Mouse (Mus musculus) neural tube, embryonic 12.5 days (tissue): ENCODE data around the gene Plekhg6. TPM values are rescaled to one million over a fixed set of nuclear protein-coding genes. Genes with fewer than 3 reads are reported as not detected.
A peak's percentile ranks its signal among the peaks of the same experiment; 100 is the strongest.

Experiments used
- ATAC-seq: fragments of 200-750 bp; cut with Nextera tagmentation; 2 replicates; pipeline ENCODE4 v1.8.0; 2017; ENCODE audit warnings: low read depth, mild to moderate bottlenecking, moderate TSS enrichment, moderate library complexity; ENCODE audit not compliant: low FRiP score
- H3K27ac ChIP-seq: fragments of 300-500 bp; sonication (generic); 2 replicates; pipeline ENCODE4 v1.5.1; 2016
- H3K27me3 ChIP-seq: fragments of 300-500 bp; sonication (generic); replicated peaks from 2 replicates; pipeline ENCODE4 v1.6.1; 2016; ENCODE audit warnings: mild to moderate bottlenecking
- H3K36me3 ChIP-seq: fragments of 300-500 bp; sonication (generic); 2 replicates; pipeline ENCODE4 v1.6.1; 2016; ENCODE audit warnings: mild to moderate bottlenecking
- H3K4me1 ChIP-seq: fragments of 300-500 bp; sonication (generic); 2 replicates; pipeline ENCODE4 v1.6.1; 2016
- H3K4me2 ChIP-seq: fragments of 300-500 bp; sonication (generic); replicated peaks from 2 replicates; pipeline ENCODE4 v1.6.1; 2016; ENCODE audit warnings: mild to moderate bottlenecking
- H3K4me3 ChIP-seq: fragments of 300-500 bp; sonication (generic); 2 replicates; pipeline ENCODE4 v1.5.1; 2016
- H3K9ac ChIP-seq: fragments of 300-500 bp; sonication (generic); 2 replicates; pipeline ENCODE4 v1.6.1; 2016; ENCODE audit warnings: mild to moderate bottlenecking
- H3K9me3 ChIP-seq: fragments of 300-500 bp; sonication (generic); 2 replicates; pipeline ENCODE4 v1.6.1; 2016; ENCODE audit warnings: mild to moderate bottlenecking
- WGBS: fragments of 180-500 bp; shearing (Covaris S2); methylation state at CpG from one replicate; pipeline ENCODE4 v1.1.7; 2016; 5-methylcytosine and 5-hydroxymethylcytosine counted together
- polyA plus RNA-seq: library from polyadenylated mRNA; unstranded; fragments of >200 nt; fragmentation: Nextera tagmentation; extraction: Ambion mirVana; gene quantifications from 2 replicates; pipeline ENCODE4 v1.2.1, GENCODE M21; 2016

The Plekhg6 gene
- polyA plus RNA-seq = 0.09 and 0.15 TPM in 2 replicates

DNA sequence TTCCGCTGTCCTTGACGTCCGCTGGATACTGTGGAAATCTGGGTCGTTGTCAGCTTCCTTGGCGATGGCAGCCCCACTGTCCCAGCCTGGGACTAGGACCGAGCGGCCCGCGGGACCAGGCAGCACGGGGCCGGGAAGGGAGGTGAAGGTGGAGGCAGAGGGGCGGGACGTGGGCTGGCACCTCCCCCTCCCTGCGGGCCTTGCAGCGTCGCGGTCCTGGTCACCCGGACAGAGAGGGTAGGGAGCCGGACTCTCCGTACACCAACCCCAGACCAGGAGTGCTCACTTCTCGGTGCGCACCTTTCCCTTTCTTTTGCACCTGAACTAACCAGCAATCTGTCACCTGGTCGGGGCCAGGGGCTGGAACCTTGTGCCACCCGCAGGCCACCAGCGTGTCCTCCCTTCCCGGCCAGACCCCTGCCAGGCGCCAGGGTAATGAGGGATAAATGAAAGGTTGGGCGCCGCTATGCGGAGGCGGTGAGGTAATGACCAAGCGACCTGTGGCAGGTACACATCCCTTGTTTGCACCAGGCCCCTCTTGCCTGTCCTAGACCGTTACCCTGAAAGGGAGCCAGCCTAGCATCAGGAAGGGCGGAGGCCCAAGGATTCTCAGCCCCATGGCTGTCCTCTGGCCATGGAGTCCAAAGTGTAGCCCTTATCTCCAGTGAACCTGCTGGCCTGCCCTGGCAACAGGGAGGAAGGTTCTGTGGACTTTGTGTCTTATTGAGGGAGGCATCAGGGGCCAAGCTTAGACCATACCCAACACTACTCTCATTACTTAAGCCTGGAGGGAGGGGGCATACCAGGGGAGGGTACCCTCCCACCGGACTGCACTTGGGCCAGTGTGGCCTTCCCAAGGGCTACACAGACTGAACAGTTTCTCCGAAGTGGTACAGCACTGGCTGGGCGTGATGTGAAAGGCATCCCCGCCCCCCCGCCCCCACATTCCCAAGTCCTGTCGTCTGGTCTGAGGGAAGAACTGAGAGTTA lies at the start of gene Plekhg6:
Gene Plekhg6 (minus strand): TSS at position 422 of the 989 bp plus-strand sequence.
- H3K27me3 ChIP-seq = peaks cover 64% of the 10 kb centered on the region
- ATAC-seq = peak; percentile 29
- peaks cover 13% of the 10 kb centered on the region for H3K4me1 ChIP-seq
- peak within 1 kb of the TSS; percentile 58 for H3K4me2 ChIP-seq
- 0 out of 2 replicates have a peak within 1 kb of the TSS, but pooled peaks have one; percentile 13 for H3K9ac ChIP-seq
- H3K9me3 ChIP-seq = no peaks in the 10 kb centered on the region
- no peak within 1 kb of the TSS for H3K27ac ChIP-seq
- 10% methylated on average over 40 of the region's 40 CpGs for WGBS
- H3K36me3 ChIP-seq = no peaks in the 10 kb centered on the region
- H3K4me3 ChIP-seq = peak within 1 kb of the TSS; percentile 25

GRCm38 (mm10) chr6:125429741-125430140 lies 49.1 kb upstream of the Plekhg6 start:
- ATAC-seq = no peak
- Histone ChIP-seq H3K4me3 (no peak overlapping the region), H3K27ac (no peak overlapping the region), H3K36me3 (no peaks in the 10 kb centered on the region), H3K4me1 (no peaks in the 10 kb centered on the region), H3K27me3 (no peaks in the 10 kb centered on the region), H3K9me3 (no peaks in the 10 kb centered on the region), H3K4me2 (no peak overlapping the region), H3K9ac (no peak overlapping the region)
- 90% methylated on average over 6 of the region's 6 CpGs for WGBS

GRCm38 (mm10) chr6:125426383-125427360 lies 46.1 kb upstream of the Plekhg6 start:
- H3K4me2 ChIP-seq = peak overlapping the region; percentile 83

DNA sequence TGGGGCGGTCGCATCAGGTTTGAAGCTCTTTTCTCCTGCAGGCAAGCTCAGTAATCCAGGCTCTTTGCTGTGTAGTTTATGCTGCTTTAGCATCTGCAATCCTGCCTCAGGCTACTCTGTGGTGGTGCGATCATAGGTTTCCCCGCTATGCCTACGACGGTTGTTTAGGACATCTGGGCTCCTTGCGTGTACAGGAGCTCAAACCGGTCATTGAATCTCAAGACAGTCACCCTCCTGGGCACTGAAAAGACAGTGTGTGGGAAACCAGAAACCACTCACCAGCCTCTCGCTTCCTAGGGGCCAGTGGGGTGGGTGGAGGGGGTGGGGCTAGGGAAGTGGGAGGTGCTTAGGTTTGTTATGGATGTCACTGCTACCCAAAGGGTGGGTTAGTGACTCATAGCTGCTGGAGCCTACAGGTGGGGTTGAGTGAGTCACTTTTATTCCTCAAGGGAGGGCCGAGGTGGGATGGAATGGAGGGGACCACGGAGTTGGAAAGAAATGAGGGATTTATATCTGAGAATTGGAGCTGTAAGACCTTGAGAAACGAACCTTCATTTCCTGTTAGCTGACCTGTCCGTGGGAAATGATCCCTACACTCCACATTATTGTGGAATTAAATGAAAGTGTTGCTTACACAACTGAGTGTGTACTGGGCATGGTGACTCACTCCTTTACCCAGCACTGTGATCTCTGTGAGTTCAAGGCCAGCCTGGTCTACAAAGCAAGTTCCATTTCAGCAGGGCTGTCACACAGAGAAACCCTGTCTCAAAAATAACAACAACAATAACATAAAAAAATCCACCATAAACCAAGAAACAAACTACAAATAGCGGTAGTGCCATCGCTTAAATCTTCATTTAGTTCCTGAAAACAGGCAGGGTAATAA lies 44.9 kb upstream of the Plekhg6 start:
- 54% methylated on average over 15 of the region's 15 CpGs for WGBS
- Histone ChIP-seq H3K9ac (no peak overlapping the region), H3K4me2 (no peak overlapping the region), H3K36me3 (no peaks in the 10 kb centered on the region), H3K4me1 (peaks cover 11% of the 10 kb centered on the region; the same call in 1 of the 2 replicates), H3K4me3 (no peak overlapping the region), H3K9me3 (no peaks in the 10 kb centered on the region), H3K27me3 (no peaks in the 10 kb centered on the region), H3K27ac (no peak overlapping the region)
- ATAC-seq = no peak

More at GRCm38 (mm10) chr6:125426383-125427360, 46.1 kb upstream of the Plekhg6 start:
- Histone ChIP-seq H3K4me1 (peaks cover 11% of the 10 kb centered on the region; the same call in 1 of the 2 replicates), H3K4me3 (peak overlapping the region; percentile 42), H3K9ac (peak overlapping the region; percentile 55), H3K27me3 (no peaks in the 10 kb centered on the region), H3K9me3 (no peaks in the 10 kb centered on the region), H3K27ac (no peak overlapping the region; the same call in 1 of the 2 replicates), H3K36me3 (no peaks in the 10 kb centered on the region)
- peak; percentile 89 for ATAC-seq
- whole genome bisulfite sequencing = 3% methylated on average over 25 of the region's 25 CpGs

- peaks cover 11% of the 10 kb centered on the region; the same call in 1 of the 2 replicates for H3K4me1 ChIP-seq
Measured at GRCm38 (mm10) chr6:125424156-125424555, 43.6 kb upstream of the Plekhg6 start.

GRCm38 (mm10) chr6:125423507-125423906 lies 42.9 kb upstream of the Plekhg6 start:
- Histone ChIP-seq H3K4me2 (no peak overlapping the region), H3K9ac (no peak overlapping the region), H3K4me3 (no peak overlapping the region), H3K9me3 (no peaks in the 10 kb centered on the region), H3K27ac (no peak overlapping the region), H3K27me3 (no peaks in the 10 kb centered on the region), H3K4me1 (peaks cover 11% of the 10 kb centered on the region; the same call in 1 of the 2 replicates), H3K36me3 (no peaks in the 10 kb centered on the region)
- no peak for ATAC-seq
- 46% methylated on average over 13 of the region's 13 CpGs for WGBS

More at GRCm38 (mm10) chr6:125424156-125424555, 43.6 kb upstream of the Plekhg6 start:
- no peaks in the 10 kb centered on the region for H3K36me3 ChIP-seq
- H3K27me3 ChIP-seq = no peaks in the 10 kb centered on the region
- no peak for ATAC-seq
- H3K9me3 ChIP-seq = no peaks in the 10 kb centered on the region
- no peak overlapping the region for H3K4me3 ChIP-seq
- no peak overlapping the region for H3K27ac ChIP-seq
- WGBS = 80% methylated on average over 3 of the region's 3 CpGs
- H3K4me2 ChIP-seq = no peak overlapping the region
- no peak overlapping the region for H3K9ac ChIP-seq

DNA sequence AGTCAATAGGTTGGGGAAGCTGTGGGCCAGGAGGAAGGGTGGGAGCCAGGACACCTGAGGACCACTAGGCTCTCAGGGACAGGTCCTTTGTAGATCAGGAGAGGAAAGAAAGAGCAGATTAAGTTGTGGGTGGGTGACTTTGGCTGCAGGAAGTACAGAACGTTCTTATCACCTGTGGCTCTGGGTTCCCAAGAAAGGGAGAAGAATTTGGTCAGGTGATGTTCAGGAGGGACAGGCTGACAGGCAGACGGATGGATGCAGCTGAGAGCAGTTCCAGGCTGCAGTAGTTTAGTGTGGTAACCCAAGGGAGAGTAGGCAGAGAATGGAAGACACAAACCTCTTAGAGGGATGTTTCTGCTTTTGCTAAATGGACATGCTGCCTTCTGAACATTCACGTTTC lies 42.5 kb upstream of the Plekhg6 start:
- Histone ChIP-seq H3K9ac (no peak overlapping the region), H3K36me3 (no peaks in the 10 kb centered on the region), H3K4me3 (no peak overlapping the region), H3K9me3 (no peaks in the 10 kb centered on the region), H3K27me3 (no peaks in the 10 kb centered on the region), H3K4me2 (peak overlapping the region; percentile 52), H3K27ac (no peak overlapping the region), H3K4me1 (peaks cover 11% of the 10 kb centered on the region; the same call in 1 of the 2 replicates)
- WGBS = 59% methylated on average over 3 of the region's 3 CpGs
- no peak for ATAC-seq

GRCm38 (mm10) chr6:125422051-125422822 lies 41.6 kb upstream of the Plekhg6 start:
- H3K4me1 ChIP-seq = peaks cover 11% of the 10 kb centered on the region; the same call in 1 of the 2 replicates
- no peaks in the 10 kb centered on the region for H3K27me3 ChIP-seq
- H3K36me3 ChIP-seq = no peaks in the 10 kb centered on the region
- peak overlapping the region; percentile 52 for H3K4me2 ChIP-seq
- 24% methylated on average over 19 of the region's 20 CpGs for WGBS
- H3K4me3 ChIP-seq = peak overlapping the region; percentile 20; the same call in 1 of the 2 replicates
- no peaks in the 10 kb centered on the region for H3K9me3 ChIP-seq
- no peak overlapping the region for H3K27ac ChIP-seq
- H3K9ac ChIP-seq = no peak overlapping the region
- no peak for ATAC-seq

DNA sequence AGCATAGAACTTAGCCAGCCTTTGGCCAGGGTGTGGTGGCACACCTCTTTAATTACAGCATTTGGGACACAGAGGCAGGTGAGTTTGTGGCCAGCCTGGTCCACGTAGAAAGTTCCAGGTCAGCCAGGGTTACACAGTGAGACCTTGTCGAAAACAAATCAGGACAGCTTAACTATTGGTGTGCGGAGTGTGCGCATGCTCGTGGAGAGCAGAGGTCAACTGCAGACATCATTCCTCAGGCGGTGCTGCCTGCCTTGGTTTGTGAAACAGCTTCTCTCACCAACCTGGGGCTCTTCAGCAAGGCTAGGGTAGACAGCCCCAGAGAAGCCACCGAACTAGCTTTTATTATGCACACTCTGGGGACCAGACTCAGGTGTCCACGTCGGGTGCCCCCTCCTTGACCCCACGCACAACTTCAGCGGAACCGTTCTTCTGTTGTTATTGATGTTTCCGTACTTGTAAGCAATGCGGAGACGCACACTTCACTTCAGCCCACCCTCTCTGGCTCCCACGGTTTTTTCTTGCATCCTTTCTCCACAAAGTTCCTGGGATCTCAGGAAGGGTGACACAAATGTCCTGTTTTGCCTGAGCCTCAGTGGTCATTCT lies 40.0 kb upstream of the Plekhg6 start:
- H3K9me3 ChIP-seq = no peaks in the 10 kb centered on the region
- peaks cover 11% of the 10 kb centered on the region; the same call in 1 of the 2 replicates for H3K4me1 ChIP-seq
- no peak overlapping the region for H3K4me2 ChIP-seq
- no peak overlapping the region for H3K4me3 ChIP-seq
- no peak overlapping the region for H3K9ac ChIP-seq
- no peak overlapping the region for H3K27ac ChIP-seq
- 74% methylated on average over 16 of the region's 16 CpGs for WGBS
- no peaks in the 10 kb centered on the region for H3K27me3 ChIP-seq
- no peak for ATAC-seq
- no peaks in the 10 kb centered on the region for H3K36me3 ChIP-seq

DNA sequence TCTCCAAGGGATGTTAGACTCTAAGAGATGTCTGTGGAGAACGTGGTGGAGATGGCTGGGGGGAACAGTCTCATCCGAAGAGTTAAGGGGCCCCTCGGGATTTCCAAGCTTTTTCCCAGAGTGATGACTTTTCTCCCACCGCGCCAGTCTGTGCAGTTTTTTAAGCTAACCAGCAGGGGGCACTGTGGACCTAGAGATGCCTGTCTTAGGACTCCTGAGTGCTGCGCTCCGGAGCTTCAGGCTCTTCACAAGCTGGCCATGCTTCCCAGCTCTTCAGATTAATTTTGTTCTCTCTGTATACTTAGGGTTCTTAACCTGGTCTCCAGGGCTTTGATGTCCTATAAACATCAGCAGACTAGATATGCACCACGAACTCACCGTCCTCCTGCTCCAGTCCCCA lies 38.2 kb upstream of the Plekhg6 start:
- no peak overlapping the region for H3K27ac ChIP-seq
- WGBS = 15% methylated on average over 9 of the region's 9 CpGs
- H3K4me1 ChIP-seq = peaks cover 11% of the 10 kb centered on the region; the same call in 1 of the 2 replicates
- H3K9ac ChIP-seq = no peak overlapping the region
- H3K36me3 ChIP-seq = no peaks in the 10 kb centered on the region
- peak; percentile 66; the same call in 1 of the 2 replicates for ATAC-seq
- H3K4me2 ChIP-seq = no peak overlapping the region
- no peak overlapping the region for H3K4me3 ChIP-seq
- H3K27me3 ChIP-seq = no peaks in the 10 kb centered on the region
- no peaks in the 10 kb centered on the region for H3K9me3 ChIP-seq
